24 mouse cellular contexts compared by ENCODE assay signal in genomic region chr9:71936199-71936598, GRCm38 (mm10).
"Had no signal": no experiment of that assay in that cellular context is flagged by ENCODE, and none has a peak within 500 bp of the region (broad histone marks: within the 10 kb centered on the region; RNA-seq: fewer than 3 reads in every experiment).

No protein-coding gene starts in this region.

- DNase-seq: kidney, adult 18-20 months; kidney, adult 9 months; kidney, postnatal 14 days; kidney, postnatal 4 days; left cerebral cortex, postnatal 4 days; liver, postnatal 0 days; lung, embryonic 14.5 days; right cerebral cortex, adult 18-20 months; right cerebral cortex, postnatal 14 days; right cerebral cortex, postnatal 4 days; thymus, adult 2 months; thymus, postnatal 14 days; thymus, postnatal 4 days had no signal

- H3K4me1 ChIP-seq: limb, embryonic 12.5 days; limb, embryonic 15.5 days; neural tube, embryonic 12.5 days; neural tube, embryonic 15.5 days had no signal

- H3K27me3 ChIP-seq: limb, embryonic 12.5 days; limb, embryonic 15.5 days; midbrain, embryonic 12.5 days; midbrain, embryonic 15.5 days; neural tube, embryonic 12.5 days; neural tube, embryonic 15.5 days had no signal

- H3K9ac ChIP-seq: limb, embryonic 12.5 days; limb, embryonic 15.5 days; liver, embryonic 14.5 days; liver, postnatal 0 days; lung, embryonic 14.5 days; midbrain, embryonic 12.5 days; midbrain, embryonic 15.5 days; neural tube, embryonic 12.5 days; neural tube, embryonic 15.5 days had no signal

- H3K4me2 ChIP-seq: limb, embryonic 12.5 days; limb, embryonic 15.5 days; liver, embryonic 11.5 days; lung, embryonic 14.5 days; midbrain, embryonic 12.5 days; midbrain, embryonic 15.5 days; neural tube, embryonic 12.5 days; neural tube, embryonic 15.5 days had no signal

- H3K27ac ChIP-seq: limb, embryonic 12.5 days; limb, embryonic 15.5 days; liver, embryonic 14.5 days; macrophage; midbrain, embryonic 12.5 days; midbrain, embryonic 15.5 days; neural tube, embryonic 12.5 days; neural tube, embryonic 15.5 days; stomach, postnatal 0 days had no signal

- ATAC-seq: liver, postnatal 0 days; lung, postnatal 0 days; midbrain, embryonic 15.5 days had no signal

- H3K4me3 ChIP-seq: limb, embryonic 12.5 days; limb, embryonic 15.5 days; midbrain, embryonic 12.5 days; midbrain, embryonic 15.5 days; neural tube, embryonic 12.5 days; neural tube, embryonic 15.5 days had no signal

- H3K9me3 ChIP-seq: limb, embryonic 12.5 days; limb, embryonic 15.5 days; midbrain, embryonic 12.5 days; midbrain, embryonic 15.5 days; neural tube, embryonic 12.5 days; neural tube, embryonic 15.5 days had no signal

- H3K36me3 ChIP-seq: limb, embryonic 12.5 days; limb, embryonic 15.5 days; midbrain, embryonic 12.5 days; midbrain, embryonic 15.5 days; neural tube, embryonic 12.5 days; neural tube, embryonic 15.5 days had no signal
